Mouse (Mus musculus): ENCODE measurements at regions not wholly inside any gene's neighbourhood (a gene's known extent, or its start where the extent isn't known, plus 50 kb on each side); places are given as distances from the start of the nearest gene placed in this dataset.

DNA sequence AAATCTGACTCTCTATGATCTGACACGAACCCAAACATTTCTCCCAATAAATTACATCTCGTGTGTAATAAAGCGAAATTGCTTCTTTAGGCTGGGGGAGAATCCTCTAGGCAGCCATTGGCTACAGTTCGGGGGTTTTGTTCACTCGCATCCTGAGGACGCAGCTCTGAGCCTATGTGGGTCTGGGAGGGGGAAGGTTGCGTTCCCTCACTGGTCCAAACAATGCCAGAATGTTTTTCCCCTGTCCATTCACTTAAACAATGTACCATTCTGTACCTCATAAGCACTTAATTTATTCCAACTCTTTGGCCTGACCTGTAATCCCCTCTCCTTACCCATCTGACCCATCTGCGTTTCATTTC, 308.6 kb downstream of the Spry2 start:
- TF ChIP-seq CTCF (IDR thresholded peaks at IDR 0.05; ENCODE audit: low read depth, low read length): no peak
- no peak for TF ChIP-seq GATA1 (IDR thresholded peaks at IDR 0.05; ENCODE audit: borderline replicate concordance, low read length)
